Mouse (Mus musculus) cerebellum, postnatal 25 days (tissue): ENCODE results near the gene Prrc2b.

Experiments
- DNase-seq, 2 experiments: peaks; one replicate each; pipeline ENCODE4 v3.0.0; 2021; ENCODE audit warnings: mixed read lengths in 2 of 2

Gene Prrc2b

GRCm38 (mm10) chr2:32189060-32189681 lies 38.3 kb downstream of the Prrc2b start:
- DNase-seq, result no peak

- peak; percentile 57 to 62 for DNase-seq
Observed at GRCm38 (mm10) chr2:32190620-32191019, 39.7 kb downstream of the Prrc2b start.

GRCm38 (mm10) chr2:32191872-32192507 lies 41.1 kb downstream of the Prrc2b start:
- peak; percentile 74 to 86 for DNase-seq

- DNase-seq, result peak in 1 of 2 experiments; percentile 38
Observed at GRCm38 (mm10) chr2:32198977-32199376, 48.1 kb downstream of the Prrc2b start.

- peak; percentile 72 to 82 for DNase-seq
Observed at GRCm38 (mm10) chr2:32200033-32200432, 49.2 kb downstream of the Prrc2b start.

GRCm38 (mm10) chr2:32200712-32201111 lies 49.8 kb downstream of the Prrc2b start:
- DNase-seq, result peak; percentile 73

GRCm38 (mm10) chr2:32201527-32201926 lies 50.6 kb downstream of the Prrc2b start:
- peak; percentile 72 to 78 for DNase-seq

GRCm38 (mm10) chr2:32203853-32204252 lies 53.0 kb downstream of the Prrc2b start:
- peak; percentile 58 to 61 for DNase-seq

- DNase-seq, result no peak
Observed at GRCm38 (mm10) chr2:32207682-32208081, 56.8 kb downstream of the Prrc2b start.

- peak; percentile 68 to 76 for DNase-seq
Observed at GRCm38 (mm10) chr2:32211689-32212088, 60.8 kb downstream of the Prrc2b start.

GRCm38 (mm10) chr2:32213000-32213399 lies 62.1 kb downstream of the Prrc2b start:
- peak in 1 of 2 experiments; percentile 57 for DNase-seq

- DNase-seq, result no peak
Observed at GRCm38 (mm10) chr2:32215576-32215975, 64.7 kb downstream of the Prrc2b start.

GRCm38 (mm10) chr2:32216506-32216905 lies 65.6 kb downstream of the Prrc2b start:
- no peak for DNase-seq

GRCm38 (mm10) chr2:32217656-32218055 lies 66.8 kb downstream of the Prrc2b start:
- no peak for DNase-seq

- DNase-seq, result peak; percentile 43 to 64
Observed at GRCm38 (mm10) chr2:32218113-32218512, 67.2 kb downstream of the Prrc2b start.

- DNase-seq, result peak; percentile 49 to 64
Observed at GRCm38 (mm10) chr2:32218541-32219334, 67.9 kb downstream of the Prrc2b start.

GRCm38 (mm10) chr2:32219501-32219900 lies 68.6 kb downstream of the Prrc2b start:
- DNase-seq, result no peak

- no peak for DNase-seq
Observed at GRCm38 (mm10) chr2:32220021-32220420, 69.1 kb downstream of the Prrc2b start.

GRCm38 (mm10) chr2:32220969-32221368 lies 70.1 kb downstream of the Prrc2b start:
- DNase-seq, result no peak

GRCm38 (mm10) chr2:32221577-32221976 lies 70.7 kb downstream of the Prrc2b start:
- DNase-seq, result no peak

- DNase-seq, result no peak
Observed at GRCm38 (mm10) chr2:32222057-32222456, 71.2 kb downstream of the Prrc2b start.

GRCm38 (mm10) chr2:32235433-32235832 lies 84.6 kb downstream of the Prrc2b start:
- peak in 1 of 2 experiments; percentile 20 for DNase-seq

GRCm38 (mm10) chr2:32235886-32236759 lies 85.2 kb downstream of the Prrc2b start, which contains the start of gene Pomt1:
Pomt1 (plus strand) TSS chr2:32236590.
- DNase-seq, result peak; percentile 93 to 95
